Mouse (Mus musculus) retina, postnatal 1 day (tissue): ENCODE results near the gene Acbd6.

ENCODE experiments used
- DNase-seq: peaks from one replicate; pipeline ENCODE4 v3.0.0-alpha.2; 2012

Gene Acbd6

DNA sequence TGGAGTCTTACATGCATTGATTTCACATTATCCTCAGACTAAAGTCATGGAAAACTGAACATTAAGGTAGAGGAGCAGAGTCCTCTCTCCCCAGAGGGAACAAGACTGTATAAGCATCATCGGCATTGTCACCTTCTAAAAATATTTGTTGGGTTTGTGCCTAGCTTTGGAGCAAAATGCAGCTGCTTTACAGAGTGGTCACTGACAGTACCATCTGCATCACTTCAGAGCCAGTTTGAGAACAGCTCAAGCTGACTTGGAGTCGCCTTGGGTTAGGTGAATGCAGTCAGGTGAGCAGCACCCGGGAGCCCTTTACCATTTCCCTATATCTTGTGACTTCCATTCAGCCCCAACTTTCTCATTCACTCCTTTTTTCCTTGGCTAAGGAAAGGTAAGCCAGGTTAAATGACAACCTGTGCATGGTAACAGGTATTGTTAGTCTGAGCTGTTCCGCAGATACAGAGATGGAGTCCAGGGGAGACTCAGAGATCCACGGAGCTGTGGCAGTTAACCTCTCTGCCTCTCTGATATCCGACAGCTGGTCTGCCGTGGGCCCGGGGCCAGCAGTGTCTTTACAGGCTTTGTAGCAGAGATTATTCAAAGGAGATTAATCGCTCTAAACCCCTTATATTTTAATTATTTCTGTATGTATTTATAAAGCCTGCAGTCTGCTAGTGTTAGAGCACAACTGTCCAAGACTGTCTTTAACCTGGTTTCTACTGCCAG lies 92.4 kb downstream of the Acbd6 start:
- peak; percentile 83 for DNase-seq

GRCm38 (mm10) chr1:155654961-155655360 lies 97.0 kb downstream of the Acbd6 start:
- DNase-seq = peak; percentile 90

DNA sequence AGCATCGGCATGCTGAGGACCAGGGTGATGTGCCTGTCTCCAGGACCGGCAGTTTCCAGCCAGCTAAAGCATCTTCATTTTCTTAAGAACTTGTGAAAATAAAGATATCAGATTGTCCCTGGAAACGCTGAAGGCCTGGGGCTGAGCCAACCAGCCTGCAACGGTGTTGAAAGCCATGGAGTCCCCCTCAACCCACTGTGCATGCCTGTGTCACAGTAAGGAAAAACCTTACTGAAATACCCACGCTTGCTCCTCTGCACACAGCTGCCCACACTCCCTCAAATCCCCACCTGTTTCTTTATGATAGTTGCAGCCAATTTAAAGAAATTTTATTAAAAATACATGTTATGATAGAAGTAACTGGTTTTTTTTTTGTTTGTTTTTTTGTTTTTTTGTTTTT lies 98.4 kb downstream of the Acbd6 start:
- no peak for DNase-seq

DNA sequence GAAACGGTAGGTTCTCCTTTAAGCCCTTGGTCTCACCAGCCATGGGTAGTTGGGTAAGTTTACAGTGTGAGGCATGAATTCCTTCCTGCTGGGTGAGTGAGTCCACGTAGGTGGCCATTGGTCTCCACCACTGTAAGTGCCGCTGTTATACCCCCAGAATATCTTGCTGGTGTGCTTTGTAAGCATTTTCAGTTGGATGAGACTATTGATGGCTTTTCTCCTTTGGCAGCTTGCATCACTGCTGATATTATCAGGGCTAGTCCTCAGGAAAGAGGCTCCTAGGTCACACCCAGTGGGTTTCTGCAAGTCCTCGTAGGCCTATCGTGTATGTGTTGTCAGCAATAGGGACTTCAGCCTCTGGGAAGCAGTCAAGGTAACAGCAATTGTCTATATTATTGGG lies 106.1 kb downstream of the Acbd6 start:
- no peak for DNase-seq

DNA sequence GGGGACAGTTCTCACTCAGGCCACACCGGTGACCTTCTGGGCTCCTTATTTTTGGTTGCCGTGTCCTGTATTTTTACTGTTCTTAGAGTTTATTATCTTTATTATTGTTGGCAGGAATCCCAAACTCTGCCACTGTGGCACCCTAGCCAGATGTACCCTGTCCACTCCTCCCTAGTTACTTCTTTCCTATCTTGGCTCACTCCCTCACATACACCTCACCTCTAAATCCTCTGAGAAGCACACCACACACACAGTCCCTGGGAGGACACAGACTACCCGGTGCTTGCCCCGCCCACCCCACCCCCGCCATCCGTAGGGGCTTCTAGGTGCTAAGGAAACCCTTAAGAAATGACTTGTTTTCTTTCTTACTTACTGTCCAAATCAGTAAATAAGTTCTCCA lies 117.7 kb downstream of the Acbd6 start:
- no peak for DNase-seq

DNA sequence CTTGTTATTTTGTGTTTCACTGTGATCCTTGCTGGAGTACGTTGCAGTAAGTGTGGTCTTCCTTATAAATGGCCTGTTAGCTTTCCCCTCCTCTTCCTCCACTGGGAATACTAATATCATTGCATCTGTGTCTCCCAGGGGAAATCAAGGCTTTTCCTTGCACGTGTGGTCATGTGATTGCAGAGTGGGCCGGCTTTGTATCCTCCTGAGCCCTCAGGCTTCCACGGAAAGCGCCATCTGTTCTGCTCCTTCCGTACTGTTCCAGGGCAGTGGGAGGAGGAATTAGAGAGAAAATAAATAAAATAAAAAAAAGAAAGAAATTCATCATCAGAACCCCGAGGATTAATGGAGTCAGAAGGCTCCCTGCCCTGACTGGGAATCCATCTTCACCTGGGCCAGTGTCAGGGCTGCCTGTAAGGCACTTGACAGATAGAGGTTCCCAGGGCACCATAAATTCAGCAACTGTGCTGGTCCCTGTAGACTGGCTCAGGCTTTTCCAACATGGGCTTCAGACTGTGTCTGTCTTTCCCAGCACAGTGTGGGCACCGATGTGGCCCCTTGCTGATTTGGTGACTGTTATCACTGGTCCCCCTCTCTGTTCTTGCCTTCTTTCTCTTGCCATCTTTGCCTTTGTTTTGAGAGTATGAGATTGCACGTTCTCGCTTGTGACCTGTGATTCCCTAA lies 123.3 kb downstream of the Acbd6 start:
- peak; percentile 74 for DNase-seq

GRCm38 (mm10) chr1:155686816-155687215 lies 128.9 kb downstream of the Acbd6 start:
- no peak for DNase-seq

DNA sequence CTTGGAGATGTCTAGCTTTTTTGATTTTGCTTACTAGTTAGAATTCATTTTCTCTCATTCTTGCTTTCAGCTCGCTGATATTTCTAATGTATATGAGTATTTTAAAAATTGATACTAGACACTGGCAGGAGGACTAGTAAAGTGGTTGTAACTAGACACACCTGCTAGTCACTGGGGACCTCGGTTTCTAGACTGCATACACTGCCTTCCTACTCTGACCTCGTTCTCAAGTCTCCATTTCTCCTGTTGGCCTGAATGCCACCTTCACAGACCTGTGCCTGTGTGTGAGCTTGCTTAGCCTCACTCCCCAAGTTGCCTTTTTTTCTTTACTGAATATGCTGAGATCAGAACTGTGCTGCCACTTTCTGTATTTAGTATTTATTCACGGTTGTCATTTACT lies 131.2 kb downstream of the Acbd6 start:
- DNase-seq = no peak

DNA sequence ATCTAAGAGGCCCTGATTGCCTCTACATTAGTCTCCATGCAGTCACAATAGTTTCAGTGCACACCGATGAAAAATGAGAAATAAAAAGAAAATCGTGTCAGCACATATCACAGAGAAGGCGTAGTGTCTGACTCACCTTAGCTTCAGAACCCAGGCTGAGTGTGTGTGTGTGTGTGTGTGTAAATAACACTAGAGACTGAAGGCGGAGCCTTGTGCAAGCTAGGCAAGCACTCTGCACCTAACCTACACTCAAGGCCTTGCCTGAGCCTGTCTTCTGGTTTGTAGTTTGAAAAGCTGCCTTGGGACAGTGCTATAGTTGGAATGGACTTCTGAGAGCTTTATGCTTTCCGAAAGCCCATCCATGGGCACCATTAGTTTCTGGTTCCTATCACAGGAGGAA lies 131.6 kb downstream of the Acbd6 start:
- no peak for DNase-seq

GRCm38 (mm10) chr1:155692230-155692629 lies 134.3 kb downstream of the Acbd6 start:
- no peak for DNase-seq

DNA sequence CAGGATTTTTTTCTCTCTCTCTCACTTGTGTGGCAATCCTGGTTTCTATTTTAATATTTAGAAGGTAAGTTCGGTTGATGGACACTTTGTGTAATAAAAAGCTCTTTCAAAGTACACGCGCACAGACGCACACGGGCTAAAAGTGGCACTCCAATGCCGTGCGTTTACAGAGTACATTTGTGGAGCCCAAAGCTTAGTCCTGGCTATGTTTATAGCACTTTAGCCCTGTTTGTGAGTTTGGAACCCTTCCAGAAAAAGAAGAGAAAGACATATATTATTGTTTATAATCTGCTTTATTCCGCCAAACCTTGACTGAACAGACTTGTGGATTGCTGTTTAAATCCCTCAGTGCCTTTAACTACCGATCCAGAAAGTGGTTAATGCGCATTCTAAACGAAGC lies 135.1 kb downstream of the Acbd6 start:
- DNase-seq = no peak

GRCm38 (mm10) chr1:155693443-155693842 lies 135.5 kb downstream of the Acbd6 start:
- no peak for DNase-seq

- DNase-seq = no peak
Measured at GRCm38 (mm10) chr1:155698373-155699159, 140.6 kb downstream of the Acbd6 start.

DNA sequence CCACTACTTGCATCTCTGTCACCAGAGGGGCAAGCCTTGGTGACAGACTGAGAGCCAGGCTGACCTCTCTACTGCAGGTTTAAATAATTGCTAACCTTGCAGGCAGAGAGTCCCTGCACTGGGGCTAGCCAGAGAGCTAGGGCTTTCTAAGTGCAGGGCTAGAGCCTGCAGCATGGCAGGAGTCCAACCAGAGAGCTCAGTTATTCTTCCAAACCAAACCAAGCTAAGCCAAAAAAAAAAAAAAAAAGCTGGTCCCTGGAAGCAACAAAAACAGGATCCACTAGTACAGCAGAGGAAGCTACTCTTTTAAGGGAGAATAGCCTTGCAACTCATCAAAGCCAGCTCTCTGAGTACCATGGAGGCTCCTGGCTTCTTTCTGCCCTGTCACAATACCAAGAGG lies 143.0 kb downstream of the Acbd6 start:
- DNase-seq = no peak

GRCm38 (mm10) chr1:155703191-155703680 lies 145.3 kb downstream of the Acbd6 start:
- no peak for DNase-seq

GRCm38 (mm10) chr1:155704182-155704581 lies 146.3 kb downstream of the Acbd6 start:
- DNase-seq = peak; percentile 48

DNA sequence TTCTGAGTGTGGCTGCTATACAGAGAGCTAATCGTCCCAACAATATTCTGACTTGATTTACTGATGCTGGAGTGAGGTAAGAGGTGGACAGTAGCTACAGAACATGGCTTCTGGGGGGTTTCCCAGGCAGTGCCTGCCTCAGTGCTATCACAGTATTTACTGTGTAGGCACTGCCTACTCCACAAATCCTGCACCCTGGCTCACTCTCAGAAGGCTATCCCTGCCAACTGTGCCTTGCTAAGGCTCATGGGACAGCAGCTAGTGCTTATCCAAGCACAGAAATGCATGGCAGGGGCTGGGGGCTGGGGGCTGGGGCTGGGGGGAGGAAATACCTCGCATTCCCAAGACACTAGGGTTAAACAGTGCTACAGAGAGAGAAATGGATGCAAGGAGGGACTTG lies 155.4 kb downstream of the Acbd6 start:
- DNase-seq = no peak

- no peak for DNase-seq
Measured at GRCm38 (mm10) chr1:155715366-155715765, 157.4 kb downstream of the Acbd6 start.

- no peak for DNase-seq
Measured at GRCm38 (mm10) chr1:155717301-155717700, 159.4 kb downstream of the Acbd6 start.

DNA sequence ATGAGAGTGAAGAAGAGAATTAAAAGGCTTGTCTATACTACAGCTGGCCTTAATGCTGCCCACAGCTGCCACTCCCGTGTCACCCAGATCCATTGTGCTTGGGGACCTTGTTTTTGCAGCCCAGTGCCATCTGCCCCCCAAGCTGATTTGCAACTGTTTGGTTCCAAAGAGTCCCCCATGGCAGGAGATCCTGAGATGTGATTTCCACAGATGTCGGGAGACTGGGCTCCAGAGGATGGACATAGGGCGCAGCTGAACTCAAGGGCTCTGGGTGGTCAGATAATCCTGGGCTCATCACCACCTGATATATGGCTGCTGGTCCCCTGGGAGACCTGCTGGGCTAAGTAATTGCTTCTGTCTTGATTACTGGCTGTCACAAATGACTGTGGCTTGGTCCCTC lies 160.9 kb downstream of the Acbd6 start:
- peak; percentile 59 for DNase-seq

- no peak for DNase-seq
Measured at GRCm38 (mm10) chr1:155720006-155720405, 162.1 kb downstream of the Acbd6 start.

DNA sequence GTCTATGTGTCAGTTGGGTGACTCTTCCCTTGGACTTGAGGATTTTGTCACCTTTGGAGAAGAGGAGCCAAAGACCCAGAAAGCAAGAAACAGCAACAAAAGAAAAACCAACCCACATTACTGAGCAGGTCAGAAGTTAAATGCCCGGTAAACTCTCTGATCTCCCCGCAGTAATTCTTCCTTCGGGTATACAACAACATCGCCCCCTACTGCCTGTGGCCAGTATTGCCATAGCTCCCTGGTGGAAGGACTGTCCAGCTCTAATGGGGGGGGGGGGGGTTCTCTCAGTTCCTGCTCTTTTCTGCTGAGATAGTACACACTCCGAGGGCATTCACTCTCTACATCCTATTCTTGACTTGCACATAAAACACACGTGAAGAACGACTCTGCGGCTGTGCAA lies 163.5 kb downstream of the Acbd6 start:
- DNase-seq = peak; percentile 74

- DNase-seq = peak; percentile 80
Measured at GRCm38 (mm10) chr1:155722185-155722584, 164.3 kb downstream of the Acbd6 start.

- DNase-seq = no peak
Measured at GRCm38 (mm10) chr1:155724301-155724700, 166.4 kb downstream of the Acbd6 start.
